Mouse (Mus musculus) embryonic facial prominence, embryonic 12.5 days (tissue): ENCODE measurements at regions not wholly inside any gene's neighbourhood (a gene's known extent, or its start where the extent isn't known, plus 50 kb on each side); places are given as distances from the start of the nearest gene placed in this dataset.

Experiments
- ATAC-seq: fragments of 200-750 bp; cut with Nextera tagmentation; 2 replicates; pipeline ENCODE4 v1.8.0; 2017; ENCODE audit not compliant: insufficient number of reproducible peaks, insufficient read depth, low FRiP score, low TSS enrichment
- H3K27ac ChIP-seq: fragments of 300-500 bp; sonication (generic); 2 replicates; pipeline ENCODE4 v1.5.1; 2016; ENCODE audit warnings: mild to moderate bottlenecking
- H3K27me3 ChIP-seq: fragments of 300-500 bp; sonication (generic); 2 replicates; pipeline ENCODE4 v1.6.1; 2016; ENCODE audit warnings: mild to moderate bottlenecking, moderate library complexity
- H3K36me3 ChIP-seq: fragments of 300-500 bp; sonication (generic); 2 replicates; pipeline ENCODE4 v1.6.1; 2016; ENCODE audit warnings: mild to moderate bottlenecking
- H3K4me1 ChIP-seq: fragments of 300-500 bp; sonication (generic); 2 replicates; pipeline ENCODE4 v1.6.1; 2016
- H3K4me2 ChIP-seq: fragments of 300-500 bp; sonication (generic); replicated peaks from 2 replicates; pipeline ENCODE4 v1.6.1; 2016; ENCODE audit warnings: mild to moderate bottlenecking, moderate library complexity
- H3K4me3 ChIP-seq: fragments of 300-500 bp; sonication (generic); 2 replicates; pipeline ENCODE4 v1.5.1; 2016; ENCODE audit warnings: mild to moderate bottlenecking
- H3K9ac ChIP-seq: fragments of 300-500 bp; sonication (generic); 2 replicates; pipeline ENCODE4 v1.6.1; 2016; ENCODE audit warnings: mild to moderate bottlenecking, moderate library complexity
- H3K9me3 ChIP-seq: fragments of 300-500 bp; sonication (generic); 2 replicates; pipeline ENCODE4 v1.6.1; 2016; ENCODE audit warnings: mild to moderate bottlenecking, moderate library complexity
- WGBS: fragments of 180-500 bp; shearing (Covaris S2); methylation state at CpG from one replicate; pipeline ENCODE4 v1.1.7; 2016; 5-methylcytosine and 5-hydroxymethylcytosine counted together

- no peaks in the 10 kb centered on the region for H3K4me1 ChIP-seq
- no peak overlapping the region for H3K4me3 ChIP-seq
- H3K9ac ChIP-seq = no peak overlapping the region
- no peak overlapping the region for H3K27ac ChIP-seq
- H3K36me3 ChIP-seq = no peaks in the 10 kb centered on the region
- 63% methylated on average over 9 of the region's 9 CpGs for WGBS
- ATAC-seq = no peak
- H3K4me2 ChIP-seq = no peak overlapping the region
- no peaks in the 10 kb centered on the region for H3K9me3 ChIP-seq
- H3K27me3 ChIP-seq = no peaks in the 10 kb centered on the region
Observed at GRCm38 (mm10) chr9:73258171-73258570, 144.9 kb downstream of the Rsl24d1 start.

DNA sequence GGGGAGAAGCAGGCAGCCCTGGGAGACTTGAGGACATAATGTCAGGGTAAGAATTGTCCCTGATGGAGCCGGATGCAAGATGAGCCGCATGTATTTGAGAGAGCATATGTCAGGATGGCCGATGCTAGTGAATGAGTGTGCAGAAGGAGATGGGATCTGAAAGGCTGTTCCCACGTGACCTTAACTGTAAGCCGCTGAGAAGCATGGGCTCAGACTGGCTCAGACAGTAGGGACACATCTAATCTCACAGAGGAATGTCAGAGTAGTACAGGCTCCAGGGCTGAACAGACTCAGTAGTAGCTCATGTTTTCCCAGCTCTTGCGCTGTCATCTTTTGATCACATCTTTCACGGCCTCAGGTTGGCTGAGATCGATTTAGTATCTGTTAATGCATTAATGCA is 145.4 kb downstream of the Rsl24d1 start:
- WGBS = 87% methylated on average over 8 of the region's 8 CpGs
- H3K4me3 ChIP-seq = no peak overlapping the region
- H3K4me1 ChIP-seq = no peaks in the 10 kb centered on the region
- no peaks in the 10 kb centered on the region for H3K9me3 ChIP-seq
- H3K27ac ChIP-seq = no peak overlapping the region
- H3K27me3 ChIP-seq = no peaks in the 10 kb centered on the region
- no peak overlapping the region for H3K9ac ChIP-seq
- H3K36me3 ChIP-seq = no peaks in the 10 kb centered on the region
- ATAC-seq = peak; percentile 41; the same call in 1 of the 2 replicates
- H3K4me2 ChIP-seq = no peak overlapping the region

GRCm38 (mm10) chr9:73262711-73263110 is 149.5 kb downstream of the Rsl24d1 start:
- H3K4me2 ChIP-seq = no peak overlapping the region
- 36% methylated on average over 5 of the region's 5 CpGs for WGBS
- H3K4me1 ChIP-seq = no peaks in the 10 kb centered on the region
- H3K27ac ChIP-seq = no peak overlapping the region
- H3K4me3 ChIP-seq = no peak overlapping the region
- H3K27me3 ChIP-seq = no peaks in the 10 kb centered on the region
- no peak overlapping the region for H3K9ac ChIP-seq
- no peaks in the 10 kb centered on the region for H3K36me3 ChIP-seq
- ATAC-seq = no peak
- H3K9me3 ChIP-seq = no peaks in the 10 kb centered on the region

GRCm38 (mm10) chr9:73270249-73270648 is 157.0 kb downstream of the Rsl24d1 start:
- H3K4me2 ChIP-seq = no peak overlapping the region
- no peak overlapping the region for H3K4me3 ChIP-seq
- ATAC-seq = 0 out of 2 replicates have a peak, but pooled peaks have one; percentile 22
- no peak overlapping the region for H3K27ac ChIP-seq
- H3K27me3 ChIP-seq = no peaks in the 10 kb centered on the region
- no peaks in the 10 kb centered on the region for H3K4me1 ChIP-seq
- H3K9ac ChIP-seq = no peak overlapping the region
- WGBS = 73% methylated on average over 5 of the region's 5 CpGs
- H3K9me3 ChIP-seq = no peaks in the 10 kb centered on the region
- no peaks in the 10 kb centered on the region for H3K36me3 ChIP-seq

- WGBS = 83% methylated on average over 2 of the region's 2 CpGs
- ATAC-seq = no peak
Observed at GRCm38 (mm10) chr9:73272614-73273013, 159.4 kb downstream of the Rsl24d1 start.

DNA sequence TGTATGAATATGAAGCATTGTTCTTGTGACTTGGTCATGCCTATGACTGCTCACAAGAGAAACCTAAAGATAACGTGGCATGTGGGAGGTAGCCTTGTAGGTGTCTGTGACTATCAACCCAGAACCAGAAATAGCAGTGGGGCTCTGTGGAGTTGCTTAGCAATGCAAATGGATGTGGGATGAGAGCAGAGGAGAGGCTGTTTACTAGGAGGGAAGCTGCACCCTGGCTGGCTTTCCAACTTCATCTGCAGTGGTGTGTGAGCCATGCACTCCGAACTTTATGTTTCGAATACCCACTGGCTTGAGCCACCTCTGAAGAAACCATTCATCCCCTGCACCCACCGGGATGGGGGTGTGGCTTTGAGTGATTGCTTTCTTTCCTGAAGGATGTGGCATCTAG is 160.5 kb downstream of the Rsl24d1 start:
- WGBS = 79% methylated on average over 4 of the region's 4 CpGs
- Histone ChIP-seq H3K4me2 (no peak overlapping the region), H3K36me3 (no peaks in the 10 kb centered on the region), H3K9ac (no peak overlapping the region), H3K4me3 (no peak overlapping the region), H3K4me1 (no peaks in the 10 kb centered on the region), H3K9me3 (no peaks in the 10 kb centered on the region), H3K27ac (no peak overlapping the region), H3K27me3 (no peaks in the 10 kb centered on the region)
- ATAC-seq = no peak

More at GRCm38 (mm10) chr9:73272614-73273013, 159.4 kb downstream of the Rsl24d1 start:
- Histone ChIP-seq H3K9me3 (no peaks in the 10 kb centered on the region), H3K9ac (no peak overlapping the region), H3K27me3 (no peaks in the 10 kb centered on the region), H3K27ac (no peak overlapping the region), H3K4me1 (no peaks in the 10 kb centered on the region), H3K4me3 (no peak overlapping the region), H3K4me2 (no peak overlapping the region), H3K36me3 (no peaks in the 10 kb centered on the region)

- 78% methylated on average over 2 of the region's 2 CpGs for WGBS
- ATAC-seq = no peak
- Histone ChIP-seq H3K36me3 (no peaks in the 10 kb centered on the region), H3K4me3 (no peak overlapping the region), H3K27ac (no peak overlapping the region), H3K9me3 (no peaks in the 10 kb centered on the region), H3K27me3 (no peaks in the 10 kb centered on the region), H3K4me2 (no peak overlapping the region), H3K4me1 (no peaks in the 10 kb centered on the region), H3K9ac (no peak overlapping the region)
Observed at GRCm38 (mm10) chr9:73275671-73276070, 162.4 kb downstream of the Rsl24d1 start.

DNA sequence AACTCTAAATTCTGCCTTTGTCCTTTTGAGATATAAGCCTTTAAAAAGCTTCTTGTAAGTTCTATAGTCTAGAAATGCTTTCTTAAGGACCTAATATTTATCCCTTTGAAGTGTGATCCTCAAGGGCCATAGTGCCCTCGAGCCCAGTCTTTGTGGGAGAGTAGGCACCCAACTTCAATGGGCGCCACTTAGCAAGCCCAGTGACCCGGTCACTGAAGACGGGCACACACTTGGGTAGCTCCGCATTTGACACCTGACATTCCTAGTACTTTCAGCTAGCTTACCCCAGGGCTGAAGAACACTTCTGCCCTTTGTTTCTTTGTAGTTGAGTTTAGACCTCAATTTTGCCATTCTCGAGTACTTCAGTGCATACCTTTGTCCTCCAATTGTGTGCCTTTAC is 182.1 kb downstream of the Rsl24d1 start:
- H3K4me3 ChIP-seq = no peak overlapping the region
- H3K9me3 ChIP-seq = no peaks in the 10 kb centered on the region
- H3K27me3 ChIP-seq = no peaks in the 10 kb centered on the region
- H3K4me1 ChIP-seq = no peaks in the 10 kb centered on the region
- 77% methylated on average over 6 of the region's 6 CpGs for WGBS
- ATAC-seq = no peak
- no peak overlapping the region for H3K4me2 ChIP-seq
- H3K36me3 ChIP-seq = no peaks in the 10 kb centered on the region
- no peak overlapping the region for H3K27ac ChIP-seq
- no peak overlapping the region for H3K9ac ChIP-seq

GRCm38 (mm10) chr9:73302156-73302918 is 189.1 kb downstream of the Rsl24d1 start:
- no peak for ATAC-seq
- Histone ChIP-seq H3K4me1 (no peaks in the 10 kb centered on the region), H3K9ac (no peak overlapping the region), H3K36me3 (no peaks in the 10 kb centered on the region), H3K9me3 (no peaks in the 10 kb centered on the region), H3K4me3 (no peak overlapping the region), H3K27ac (no peak overlapping the region), H3K4me2 (no peak overlapping the region), H3K27me3 (no peaks in the 10 kb centered on the region)
- 88% methylated on average over 5 of the region's 5 CpGs for WGBS

DNA sequence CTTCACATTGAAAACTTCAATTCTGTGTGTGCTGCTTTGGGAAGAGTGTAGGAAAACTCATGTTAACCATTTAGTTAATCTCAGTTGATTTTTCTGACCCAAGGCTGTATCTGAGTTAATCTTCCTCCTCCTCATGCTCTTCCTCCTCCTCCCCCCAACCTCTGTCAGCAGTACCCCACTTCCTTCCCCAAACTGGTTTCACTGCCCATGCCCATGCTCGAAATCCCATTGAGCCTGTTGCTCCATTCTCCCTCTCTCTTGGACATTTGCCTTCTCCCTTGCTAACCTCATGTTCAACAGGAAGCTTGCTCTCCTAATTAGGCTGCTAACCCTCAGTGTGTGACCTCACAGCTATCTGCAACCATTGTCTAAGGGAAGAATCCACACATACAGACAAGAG is 203.8 kb downstream of the Rsl24d1 start:
- H3K9me3 ChIP-seq = no peaks in the 10 kb centered on the region
- no peaks in the 10 kb centered on the region for H3K4me1 ChIP-seq
- H3K4me3 ChIP-seq = no peak overlapping the region
- WGBS = 77% methylated on average over 1 of the region's 1 CpGs
- H3K27ac ChIP-seq = no peak overlapping the region
- H3K9ac ChIP-seq = no peak overlapping the region
- ATAC-seq = no peak
- no peak overlapping the region for H3K4me2 ChIP-seq
- no peaks in the 10 kb centered on the region for H3K36me3 ChIP-seq
- no peaks in the 10 kb centered on the region for H3K27me3 ChIP-seq

DNA sequence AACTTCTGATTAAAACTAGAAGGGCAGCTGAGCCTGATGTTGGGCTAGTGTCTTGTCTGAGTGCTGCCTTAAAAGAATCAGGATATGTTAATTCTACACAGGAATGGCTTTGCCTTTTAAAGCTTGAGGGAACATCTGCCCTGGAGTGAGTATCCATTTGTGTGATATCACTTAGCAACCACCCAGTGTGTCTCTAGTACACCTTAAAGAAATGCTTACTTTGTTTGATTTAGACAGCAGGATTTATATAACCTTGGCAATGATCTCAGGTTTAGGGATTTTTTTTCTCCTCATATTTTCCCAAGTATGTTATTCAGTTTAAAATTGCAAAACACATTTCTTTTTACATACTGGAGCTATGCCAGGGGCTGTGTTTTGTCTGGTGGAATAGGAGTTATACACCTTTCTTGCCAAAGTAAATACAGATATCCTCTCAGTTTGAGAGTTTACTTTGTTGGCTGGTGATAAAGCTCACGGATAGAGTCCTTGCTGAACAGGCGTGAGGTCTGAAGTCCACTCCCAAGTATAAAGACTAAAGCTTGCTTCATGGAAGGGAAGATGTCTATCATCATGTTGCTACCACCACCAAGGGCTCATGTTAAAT is 206.6 kb downstream of the Rsl24d1 start:
- no peaks in the 10 kb centered on the region for H3K9me3 ChIP-seq
- no peak overlapping the region for H3K4me2 ChIP-seq
- 78% methylated on average over 2 of the region's 2 CpGs for WGBS
- no peak overlapping the region for H3K4me3 ChIP-seq
- H3K9ac ChIP-seq = no peak overlapping the region
- no peaks in the 10 kb centered on the region for H3K4me1 ChIP-seq
- H3K36me3 ChIP-seq = no peaks in the 10 kb centered on the region
- no peak for ATAC-seq
- H3K27ac ChIP-seq = no peak overlapping the region
- H3K27me3 ChIP-seq = no peaks in the 10 kb centered on the region

GRCm38 (mm10) chr9:73331066-73331465 is 217.8 kb downstream of the Rsl24d1 start:
- Histone ChIP-seq H3K4me1 (no peaks in the 10 kb centered on the region), H3K9ac (no peak overlapping the region), H3K4me3 (no peak overlapping the region), H3K9me3 (no peaks in the 10 kb centered on the region), H3K27me3 (no peaks in the 10 kb centered on the region), H3K27ac (no peak overlapping the region), H3K4me2 (no peak overlapping the region), H3K36me3 (no peaks in the 10 kb centered on the region)
- no peak for ATAC-seq
